Mouse (Mus musculus) kidney, postnatal 0 days (tissue): ENCODE measurements around the gene Ppp2r2c. TPM values are rescaled to one million over a fixed set of nuclear protein-coding genes. Genes with fewer than 3 reads are reported as not detected.
"Not testable (repeated sequence)": the region's sequence is repeated elsewhere in the genome, so short reads cannot be mapped to it uniquely, and the experiment has no call there.

ENCODE experiments used
- ATAC-seq: fragments of 200-750 bp; cut with Nextera tagmentation; replicated peaks from 2 replicates; pipeline ENCODE4 v1.8.0; 2017; ENCODE audit warnings: low read depth, moderate number of reproducible peaks, moderate TSS enrichment, moderate library complexity; ENCODE audit not compliant: low FRiP score
- DNase-seq: peaks from one replicate; pipeline ENCODE4 v3.0.0-alpha.2; 2016; ENCODE audit warnings: low spot score
- H3K27ac ChIP-seq: fragments of 300-500 bp; sonication (generic); 2 replicates; pipeline ENCODE4 v1.5.1; 2014; ENCODE audit warnings: mild to moderate bottlenecking
- H3K27me3 ChIP-seq: fragments of 300-500 bp; sonication (generic); 2 replicates; pipeline ENCODE4 v1.6.1; 2014; ENCODE audit warnings: low read length, mixed read lengths; ENCODE audit not compliant: insufficient read depth
- H3K36me3 ChIP-seq: fragments of 300-500 bp; sonication (generic); 2 replicates; pipeline ENCODE4 v1.6.1; 2014; ENCODE audit warnings: low read length, mixed read lengths; ENCODE audit not compliant: insufficient read depth
- H3K4me1 ChIP-seq: fragments of 300-500 bp; sonication (generic); replicated peaks from 2 replicates; pipeline ENCODE4 v1.6.1; 2014; ENCODE audit warnings: antibody characterized with exemption, low read length, mixed read lengths; ENCODE audit not compliant: insufficient read depth
- H3K4me2 ChIP-seq: fragments of 300-500 bp; sonication (generic); 2 replicates; pipeline ENCODE4 v1.6.1; 2014; ENCODE audit warnings: mild to moderate bottlenecking, low read length, moderate library complexity, mixed read lengths
- H3K4me3 ChIP-seq: fragments of 300-500 bp; sonication (generic); replicated peaks from 2 replicates; pipeline ENCODE4 v1.5.1; 2014; ENCODE audit warnings: low read depth, low read length
- H3K9ac ChIP-seq: fragments of 300-500 bp; sonication (generic); 2 replicates; pipeline ENCODE4 v1.6.1; 2014; ENCODE audit warnings: low read depth, low read length
- H3K9me3 ChIP-seq: fragments of 300-500 bp; sonication (generic); replicated peaks from 2 replicates; pipeline ENCODE4 v1.6.1; 2016; ENCODE audit warnings: low read length, inconsistent platforms, mixed read lengths
- CTCF ChIP-seq: IDR thresholded peaks from 2 replicates; pipeline ENCODE4 v1.5.1; 2016; ENCODE audit warnings: antibody characterized with exemption, low read depth, mild to moderate bottlenecking, moderate library complexity
- WGBS: fragments of 180-500 bp; shearing (Covaris S2); extraction: QIAGEN DNeasy Blood & Tissue Kit; methylation state at CpG from one replicate; pipeline ENCODE4 v1.1.7; 2014; 5-methylcytosine and 5-hydroxymethylcytosine counted together
- polyA plus RNA-seq: library from polyadenylated mRNA; unstranded; fragments of >200 nt; fragmentation: Nextera tagmentation; extraction: Ambion mirVana; gene quantifications from 2 replicates; pipeline ENCODE4 v1.2.1, GENCODE M21; 2015

Ppp2r2c gene
- polyA plus RNA-seq, 1 experiment from 2014 or later, result 0.11 TPM

DNA sequence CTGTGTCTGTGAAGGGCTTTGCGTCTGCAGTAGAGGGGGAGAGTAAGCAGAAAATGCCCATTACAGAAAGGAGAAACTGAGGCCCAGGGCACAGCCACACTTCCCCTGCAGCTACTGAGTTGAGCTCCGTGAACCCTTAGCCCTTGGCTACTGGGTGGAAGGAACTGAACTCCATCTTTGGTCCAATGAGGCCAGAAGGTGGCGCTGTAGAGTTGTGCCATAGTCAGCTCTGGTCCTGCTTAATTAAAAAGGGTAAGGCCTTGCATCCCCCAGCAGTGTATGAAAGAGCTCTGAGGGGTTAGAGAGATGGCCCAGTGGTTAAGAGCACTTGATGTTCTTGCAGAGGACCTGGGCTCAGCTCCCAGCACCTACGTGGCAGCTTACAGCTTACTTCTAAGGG lies 60.4 kb downstream of the Ppp2r2c start:
- TF ChIP-seq CTCF, result peak; percentile 45
- no peaks in the 10 kb centered on the region for H3K9me3 ChIP-seq
- H3K4me1 ChIP-seq, result no peaks in the 10 kb centered on the region
- H3K27me3 ChIP-seq, result no peaks in the 10 kb centered on the region
- H3K27ac ChIP-seq, result no peak overlapping the region
- no peak for ATAC-seq
- DNase-seq, result no peak
- H3K4me2 ChIP-seq, result no peak overlapping the region
- no peak overlapping the region for H3K9ac ChIP-seq
- no peaks in the 10 kb centered on the region for H3K36me3 ChIP-seq
- H3K4me3 ChIP-seq, result no peak overlapping the region
- WGBS, result 50% methylated on average over 4 of the region's 4 CpGs

DNA sequence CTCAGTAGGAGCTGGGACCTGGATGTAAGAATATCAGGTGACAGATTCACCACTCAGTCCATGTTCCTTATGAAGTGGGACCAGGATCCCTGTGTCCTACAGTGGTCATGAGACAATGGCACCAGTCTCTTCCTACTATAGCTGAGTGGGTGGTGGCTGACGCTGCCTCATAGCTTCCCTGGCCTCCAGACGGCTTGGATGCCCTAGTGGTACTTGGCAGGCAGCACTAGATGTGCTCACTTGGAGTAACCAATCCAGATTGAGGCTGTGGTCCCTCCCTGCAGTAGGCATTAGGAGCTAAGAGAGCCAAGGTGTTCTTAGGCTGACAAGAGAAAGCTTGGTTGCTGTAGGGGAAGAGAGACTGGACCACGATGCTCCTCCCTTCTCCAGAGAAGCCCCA lies 61.1 kb downstream of the Ppp2r2c start:
- no peaks in the 10 kb centered on the region for H3K4me1 ChIP-seq
- ATAC-seq (no peak), DNase-seq (no peak)
- H3K27me3 ChIP-seq, result no peaks in the 10 kb centered on the region
- H3K4me3 ChIP-seq, result no peak overlapping the region
- H3K4me2 ChIP-seq, result no peak overlapping the region
- no peaks in the 10 kb centered on the region for H3K36me3 ChIP-seq
- 80% methylated on average over 3 of the region's 3 CpGs for WGBS
- no peak for TF ChIP-seq CTCF
- no peak overlapping the region for H3K27ac ChIP-seq
- no peak overlapping the region for H3K9ac ChIP-seq
- H3K9me3 ChIP-seq, result no peaks in the 10 kb centered on the region

DNA sequence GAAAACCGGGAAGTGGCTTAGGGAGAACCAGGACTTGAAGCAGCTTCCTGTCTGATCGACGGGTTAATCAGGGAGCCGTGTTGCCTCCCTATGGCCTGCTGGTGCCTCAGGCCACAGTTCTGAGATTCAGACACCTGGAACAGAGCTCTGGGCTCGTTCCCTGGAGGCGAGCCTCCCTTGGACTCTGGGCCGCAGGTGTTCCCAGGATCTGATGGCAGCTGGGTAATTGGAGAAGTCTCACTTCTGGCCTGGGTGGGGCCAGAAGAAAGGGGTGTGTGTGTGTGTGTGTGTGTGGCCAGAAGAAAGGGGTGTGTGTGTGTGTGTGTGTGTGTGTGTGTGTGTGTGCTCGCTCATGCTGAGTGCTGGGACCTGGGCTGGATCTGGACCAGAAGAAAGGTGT lies 65.1 kb downstream of the Ppp2r2c start:
- H3K27ac ChIP-seq, result no peak overlapping the region
- no peak overlapping the region for H3K4me2 ChIP-seq
- no peaks in the 10 kb centered on the region for H3K36me3 ChIP-seq
- no peak for TF ChIP-seq CTCF
- 22% methylated on average over 8 of the region's 8 CpGs for WGBS
- no peaks in the 10 kb centered on the region for H3K9me3 ChIP-seq
- H3K9ac ChIP-seq, result no peak overlapping the region
- ATAC-seq, result peak; percentile 67
- no peaks in the 10 kb centered on the region for H3K4me1 ChIP-seq
- H3K27me3 ChIP-seq, result no peaks in the 10 kb centered on the region
- H3K4me3 ChIP-seq, result no peak overlapping the region
- DNase-seq, result peak; percentile 42

DNA sequence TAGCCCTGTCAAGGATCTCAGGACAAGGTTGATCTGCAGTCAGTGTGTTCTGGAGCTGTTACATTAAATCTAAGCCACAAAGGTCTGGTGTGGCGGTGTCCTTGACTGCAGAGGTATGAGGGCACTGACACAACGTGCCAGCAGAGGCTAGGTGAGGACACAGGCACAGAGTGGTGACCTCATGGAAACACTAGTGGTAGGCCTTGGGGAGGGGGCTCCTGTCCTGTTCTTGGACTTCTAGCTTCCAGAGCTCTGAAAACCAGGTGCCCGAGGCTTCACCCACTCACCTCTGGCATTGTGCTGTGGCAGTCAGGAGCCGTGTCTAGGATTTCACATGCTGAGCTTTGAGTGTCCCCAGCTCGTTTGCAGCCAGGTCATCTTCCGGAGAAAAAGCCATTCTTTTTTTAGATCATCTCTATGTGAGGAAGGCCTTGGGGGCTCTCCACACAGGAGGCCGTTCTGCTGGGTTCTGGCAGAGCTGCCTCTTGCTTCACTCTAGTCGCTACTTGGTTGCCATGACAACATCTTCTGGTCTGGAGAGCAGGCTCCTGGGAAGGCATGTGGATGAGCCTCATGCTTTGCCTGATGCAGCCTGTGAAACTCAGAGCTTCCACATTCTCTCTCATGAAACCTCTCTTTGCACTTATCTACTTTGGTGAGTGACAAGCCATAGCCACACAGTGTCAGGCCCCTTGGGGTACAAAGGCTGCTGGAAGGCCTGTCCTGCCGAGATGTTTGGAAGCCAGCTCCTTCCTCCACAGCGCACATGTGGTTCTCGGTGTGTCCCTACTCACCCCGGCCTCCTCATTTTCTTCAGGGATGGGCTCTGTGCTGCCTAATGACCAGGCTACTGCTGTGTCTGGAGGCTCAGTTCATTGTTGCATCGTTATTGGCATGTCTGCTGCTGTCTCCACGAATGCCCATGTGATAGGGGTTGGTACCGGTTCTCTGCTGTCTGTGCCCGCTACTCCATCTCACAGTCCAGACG lies 67.5 kb downstream of the Ppp2r2c start:
- no peak for TF ChIP-seq CTCF
- 62% methylated on average over 17 of the region's 17 CpGs for WGBS
- no peaks in the 10 kb centered on the region for H3K27me3 ChIP-seq
- H3K4me1 ChIP-seq, result no peaks in the 10 kb centered on the region
- DNase-seq (no peak), ATAC-seq (no peak)
- no peak overlapping the region for H3K4me3 ChIP-seq
- H3K9me3 ChIP-seq, result no peaks in the 10 kb centered on the region
- H3K4me2 ChIP-seq, result no peak overlapping the region
- no peak overlapping the region for H3K27ac ChIP-seq
- H3K36me3 ChIP-seq, result no peaks in the 10 kb centered on the region
- no peak overlapping the region for H3K9ac ChIP-seq

DNA sequence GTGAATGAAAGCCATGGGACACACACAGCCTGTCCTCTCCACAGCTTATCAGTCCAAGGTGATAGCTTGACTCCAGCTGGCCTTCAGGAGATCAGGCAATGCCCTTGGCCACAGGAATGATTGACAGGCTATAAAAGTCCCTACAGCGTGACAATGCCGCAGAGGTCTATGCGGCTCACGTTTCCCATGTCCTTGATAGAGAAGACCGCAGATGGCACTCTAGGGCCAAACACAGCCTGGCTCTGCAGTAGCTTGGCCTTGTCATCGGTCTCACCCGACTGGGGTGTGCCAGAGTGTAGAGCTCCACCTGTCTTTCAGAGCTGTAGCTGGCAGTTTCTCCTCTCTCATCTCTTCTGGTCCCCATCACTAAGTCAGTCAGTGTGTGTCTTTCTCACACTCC lies 68.2 kb downstream of the Ppp2r2c start:
- H3K27ac ChIP-seq, result no peak overlapping the region
- H3K4me2 ChIP-seq, result no peak overlapping the region
- WGBS, result 30% methylated on average over 7 of the region's 7 CpGs
- DNase-seq (peak; percentile 32), ATAC-seq (no peak)
- no peaks in the 10 kb centered on the region for H3K9me3 ChIP-seq
- H3K9ac ChIP-seq, result no peak overlapping the region
- no peaks in the 10 kb centered on the region for H3K4me1 ChIP-seq
- no peaks in the 10 kb centered on the region for H3K36me3 ChIP-seq
- H3K4me3 ChIP-seq, result no peak overlapping the region
- no peaks in the 10 kb centered on the region for H3K27me3 ChIP-seq
- TF ChIP-seq CTCF, result peak; percentile 41; the same call in 1 of the 2 replicates

DNA sequence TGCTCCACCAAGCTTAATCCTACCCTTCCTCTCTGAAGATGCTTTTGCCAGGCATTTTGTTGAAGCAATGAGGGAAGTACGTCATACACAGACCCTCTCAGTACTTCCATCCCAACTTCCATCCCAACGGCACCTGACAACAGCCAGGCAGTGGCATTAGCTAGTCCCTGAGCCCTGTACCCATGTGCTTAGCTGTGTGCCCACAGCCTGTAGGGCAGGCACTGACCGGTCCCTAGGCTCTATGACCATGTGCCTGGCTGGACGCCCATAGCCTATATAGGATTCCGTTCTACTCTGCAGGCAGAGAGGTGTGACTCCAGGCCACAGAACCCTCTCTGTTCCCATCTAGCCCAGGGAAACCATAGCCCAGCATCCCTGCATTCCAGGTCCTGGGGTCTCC lies 69.7 kb downstream of the Ppp2r2c start:
- ATAC-seq (no peak), DNase-seq (no peak)
- Histone ChIP-seq H3K9me3 (no peaks in the 10 kb centered on the region), H3K4me3 (no peak overlapping the region), H3K4me1 (no peaks in the 10 kb centered on the region), H3K4me2 (no peak overlapping the region), H3K27ac (no peak overlapping the region), H3K9ac (no peak overlapping the region), H3K27me3 (no peaks in the 10 kb centered on the region), H3K36me3 (no peaks in the 10 kb centered on the region)
- TF ChIP-seq CTCF, result no peak
- WGBS, result 92% methylated on average over 5 of the region's 5 CpGs

DNA sequence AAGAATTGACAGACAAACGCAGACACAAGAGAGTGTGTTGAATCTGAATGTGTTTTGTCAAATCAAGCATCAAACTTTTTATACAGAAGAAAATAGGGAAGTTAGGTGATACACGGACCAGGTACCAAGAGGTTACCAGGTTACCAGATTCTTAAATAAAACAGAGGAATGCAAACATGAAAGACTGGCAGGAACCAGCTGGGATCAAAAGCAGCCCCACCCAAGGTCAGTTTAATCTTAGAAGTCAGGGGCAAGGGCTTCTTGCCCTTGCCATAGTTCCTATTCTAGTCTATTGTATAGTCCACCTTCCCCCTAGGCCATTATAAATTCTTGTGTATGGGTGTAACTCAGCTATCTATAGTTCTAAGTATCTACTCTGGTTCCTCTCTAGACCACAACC lies 70.7 kb downstream of the Ppp2r2c start:
- H3K36me3 ChIP-seq, H3K27me3 ChIP-seq, H3K4me1 ChIP-seq, H3K4me3 ChIP-seq, H3K27ac ChIP-seq, H3K9me3 ChIP-seq, DNase-seq, ATAC-seq, H3K4me2 ChIP-seq, H3K9ac ChIP-seq: not testable (repeated sequence)
- 71% methylated on average over 2 of the region's 2 CpGs for WGBS
